Comparison of ENCODE assay signal across 28 mouse cellular contexts in the genomic region with DNA sequence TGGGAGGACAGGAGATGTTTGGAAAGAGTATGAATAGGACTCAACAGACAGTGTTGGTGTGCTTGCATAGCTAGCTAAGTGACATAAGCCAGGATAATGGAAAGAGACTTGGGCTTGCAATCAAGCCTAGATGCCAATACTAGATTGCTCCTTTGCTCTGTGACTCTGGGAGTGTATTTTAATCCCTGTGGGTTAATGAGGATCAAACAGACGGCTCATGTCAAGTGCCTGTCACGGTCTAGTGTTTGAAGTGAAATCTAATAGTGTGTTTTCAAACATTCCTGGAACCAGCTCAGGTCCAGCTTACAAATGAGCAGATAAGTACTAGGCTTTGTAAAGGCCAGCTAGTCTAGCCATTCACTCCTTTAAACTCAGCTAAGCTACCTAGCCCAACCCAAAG.
DNase-seq lines count a peak whose midpoint lies in the region; ATAC-seq and TF ChIP-seq lines count a peak whose summit lies in the region.
"Had no signal": no experiment of that assay in that cellular context is flagged by ENCODE, and none has a peak within 500 bp of the region (broad histone marks: within the 10 kb centered on the region; RNA-seq: fewer than 3 reads in every experiment).

No protein-coding gene starts in this region.

- H3K4me2 ChIP-seq in kidney, embryonic 15.5 days = no peak overlapping the region
- no peak overlapping the region for H3K4me2 ChIP-seq in lung, embryonic 14.5 days
- H3K4me2 ChIP-seq in forebrain, embryonic 15.5 days (replicated peaks) = no peak overlapping the region
- H3K4me2 ChIP-seq: forebrain, embryonic 13.5 days; heart, embryonic 12.5 days; heart, embryonic 15.5 days; hindbrain, embryonic 13.5 days had no signal

- peak; percentile 74; the same call in 1 of the 2 replicates for ATAC-seq in kidney, embryonic 15.5 days (replicated peaks; ENCODE audit: low FRiP score)
- no peak for ATAC-seq in lung, embryonic 14.5 days (ENCODE audit: insufficient read depth)
- ATAC-seq in forebrain, embryonic 15.5 days (replicated peaks) = no peak
- ATAC-seq: forebrain, embryonic 13.5 days; forebrain, postnatal 0 days; Patski had no signal

- H3K4me3 ChIP-seq in kidney, embryonic 15.5 days (replicated peaks) = no peak overlapping the region
- no peak overlapping the region for H3K4me3 ChIP-seq in lung, embryonic 14.5 days (ENCODE audit: low read depth, low read length)
- no peak overlapping the region for H3K4me3 ChIP-seq in forebrain, embryonic 15.5 days
- H3K4me3 ChIP-seq: forebrain, embryonic 10.5 days; forebrain, embryonic 13.5 days; gastrocnemius, adult 2 months; heart, embryonic 12.5 days; heart, embryonic 15.5 days; hindbrain, embryonic 10.5 days; hindbrain, embryonic 13.5 days had no signal

- H3K27ac ChIP-seq in kidney, embryonic 15.5 days = no peak overlapping the region
- no peak overlapping the region for H3K27ac ChIP-seq in lung, embryonic 14.5 days (ENCODE audit: low read depth)
- H3K27ac ChIP-seq in forebrain, embryonic 15.5 days (replicated peaks) = no peak overlapping the region
- H3K27ac ChIP-seq: forebrain, embryonic 10.5 days; forebrain, embryonic 13.5 days; gastrocnemius, adult 2 months; heart, embryonic 15.5 days; hindbrain, embryonic 10.5 days; hindbrain, embryonic 13.5 days had no signal

- WGBS in kidney, embryonic 15.5 days = 39% methylated on average over 2 of the region's 2 CpGs
- WGBS in lung, embryonic 14.5 days = 33% methylated on average over 2 of the region's 2 CpGs
- WGBS in forebrain, embryonic 15.5 days = 48% methylated on average over 2 of the region's 2 CpGs

- no peaks in the 10 kb centered on the region for H3K4me1 ChIP-seq in kidney, embryonic 15.5 days
- no peaks in the 10 kb centered on the region for H3K4me1 ChIP-seq in lung, embryonic 14.5 days (ENCODE audit: insufficient read depth)
- H3K4me1 ChIP-seq in forebrain, embryonic 15.5 days = no peaks in the 10 kb centered on the region
- H3K4me1 ChIP-seq: forebrain, embryonic 10.5 days; forebrain, embryonic 13.5 days; heart, embryonic 12.5 days; heart, embryonic 15.5 days; hindbrain, embryonic 10.5 days; hindbrain, embryonic 13.5 days had no signal

- no peaks in the 10 kb centered on the region for H3K36me3 ChIP-seq in kidney, embryonic 15.5 days
- no peaks in the 10 kb centered on the region for H3K36me3 ChIP-seq in lung, embryonic 14.5 days (ENCODE audit: insufficient read depth)
- H3K36me3 ChIP-seq in forebrain, embryonic 15.5 days = no peaks in the 10 kb centered on the region
- H3K36me3 ChIP-seq: forebrain, embryonic 10.5 days; G1E; heart, embryonic 12.5 days; heart, embryonic 15.5 days; hindbrain, embryonic 10.5 days; hindbrain, embryonic 13.5 days had no signal

- DNase-seq in kidney, adult 11 months = no peak
- peak; percentile 16 for DNase-seq in lung, embryonic 14.5 days
- DNase-seq in lung, postnatal 4 days = no peak
- peak; percentile 9 for DNase-seq in lung, postnatal 10 days
- DNase-seq in lung, postnatal 36 days = peak; percentile 48
- DNase-seq: adrenal gland, postnatal 10 days; adrenal gland, postnatal 36 days; B cell, adult 2 months; cerebellum, adult 18-20 months; cerebellum, adult 9-10 months; cerebellum, postnatal 14 days; forebrain, postnatal 0 days; gastrocnemius, adult 2 months; gastrocnemius, postnatal 14 days; heart, adult 11 months; heart, postnatal 10 days; heart, postnatal 36 days had no signal

- no peaks in the 10 kb centered on the region for H3K9me3 ChIP-seq in kidney, embryonic 15.5 days (replicated peaks)
- no peaks in the 10 kb centered on the region for H3K9me3 ChIP-seq in lung, embryonic 14.5 days (ENCODE audit: low read depth, low read length)
- H3K9me3 ChIP-seq in forebrain, embryonic 15.5 days = no peaks in the 10 kb centered on the region
- H3K9me3 ChIP-seq: forebrain, embryonic 10.5 days; forebrain, embryonic 13.5 days; G1E; heart, embryonic 12.5 days; heart, embryonic 15.5 days; hindbrain, embryonic 10.5 days; hindbrain, embryonic 13.5 days had no signal

- no peak for TF ChIP-seq CTCF in lung, embryonic 14.5 days (IDR thresholded peaks at IDR 0.05; ENCODE audit: low read depth)

- H3K9ac ChIP-seq in kidney, embryonic 15.5 days = no peak overlapping the region
- no peak overlapping the region for H3K9ac ChIP-seq in lung, embryonic 14.5 days
- H3K9ac ChIP-seq in forebrain, embryonic 15.5 days (replicated peaks) = no peak overlapping the region
- H3K9ac ChIP-seq: forebrain, embryonic 13.5 days; forebrain, postnatal 0 days; heart, embryonic 12.5 days; heart, embryonic 15.5 days; hindbrain, embryonic 13.5 days had no signal

- H3K27me3 ChIP-seq in kidney, embryonic 15.5 days = no peaks in the 10 kb centered on the region
- H3K27me3 ChIP-seq in lung, embryonic 14.5 days (ENCODE audit: insufficient read depth, low read length) = no peaks in the 10 kb centered on the region
- no peaks in the 10 kb centered on the region for H3K27me3 ChIP-seq in forebrain, embryonic 15.5 days
- H3K27me3 ChIP-seq: CH12.LX; forebrain, embryonic 13.5 days; heart, embryonic 12.5 days; heart, embryonic 15.5 days; hindbrain, embryonic 13.5 days; Patski had no signal

Comparison
In these comparisons a context has a peak if more than half of its experiments do, and no peak if none do; other contexts are left out.
1. DNase-seq: peak in lung, embryonic 14.5 days (single experiment), lung, postnatal 10 days (single experiment) and lung, postnatal 36 days (single experiment); none in kidney, adult 11 months (single experiment) and lung, postnatal 4 days (0 of 2).